Mouse (Mus musculus): ENCODE data around the gene Olfr243. TPM values are rescaled to one million over a fixed set of nuclear protein-coding genes. Genes with fewer than 3 reads are reported as not detected.
"Not testable (repeated sequence)": the region's sequence is repeated elsewhere in the genome, so short reads cannot be mapped to it uniquely, and the experiment has no call there.

Gene Olfr243
- total RNA-seq (2014; fragmentation: Nextera tagmentation) (not detected in 2 replicates), total RNA-seq (2017) (not detected in 2 replicates)

GRCm38 (mm10) chr7:103714371-103714770, at the start of gene Olfr243:
Gene Olfr243, plus strand, starts transcription at chr7:103714671.
- ATAC-seq (replicated peaks; ENCODE audit: poor library complexity, severe bottlenecking), result no peak

- no peak for ATAC-seq (replicated peaks; ENCODE audit: poor library complexity, severe bottlenecking)
Observed at GRCm38 (mm10) chr7:103671091-103671490, 43.4 kb upstream of the Olfr243 start, which contains the start of gene Olfr624. Gene Olfr624, minus strand, starts transcription at chr7:103671191.

- ATAC-seq (replicated peaks; ENCODE audit: poor library complexity, severe bottlenecking), result no peak
Observed at GRCm38 (mm10) chr7:103682420-103682819, 32.1 kb upstream of the Olfr243 start, which contains the start of gene Olfr625-ps1. Gene Olfr625-ps1, plus strand, starts transcription at chr7:103682720.

GRCm38 (mm10) chr7:103699469-103699868, 15.0 kb upstream of the Olfr243 start:
- no peak for ATAC-seq (replicated peaks; ENCODE audit: poor library complexity, severe bottlenecking)

- peak; percentile 68; the same call in 1 of the 2 replicates for ATAC-seq (replicated peaks; ENCODE audit: poor library complexity, severe bottlenecking)
Observed at GRCm38 (mm10) chr7:103712024-103712423, 2.4 kb upstream of the Olfr243 start.

- ATAC-seq (replicated peaks; ENCODE audit: poor library complexity, severe bottlenecking), result not testable (repeated sequence)
Observed at GRCm38 (mm10) chr7:103716398-103716797, 1.9 kb downstream of the Olfr243 start.

- no peak for ATAC-seq (replicated peaks; ENCODE audit: poor library complexity, severe bottlenecking)
Observed at GRCm38 (mm10) chr7:103730074-103730473, 15.6 kb downstream of the Olfr243 start, which contains the start of gene Olfr628. Gene Olfr628, plus strand, starts transcription at chr7:103730374.

GRCm38 (mm10) chr7:103744843-103745242, 30.4 kb downstream of the Olfr243 start, which contains the start of gene Olfr629:
Gene Olfr629, minus strand, starts transcription at chr7:103744943.
- ATAC-seq (replicated peaks; ENCODE audit: poor library complexity, severe bottlenecking), result no peak

GRCm38 (mm10) chr7:103757233-103757632, 42.8 kb downstream of the Olfr243 start, which contains the start of gene Olfr630:
Gene Olfr630, minus strand, starts transcription at chr7:103757333.
- no peak for ATAC-seq (replicated peaks; ENCODE audit: poor library complexity, severe bottlenecking)

GRCm38 (mm10) chr7:103762212-103762611, 47.7 kb downstream of the Olfr243 start:
- not testable (repeated sequence) for ATAC-seq (replicated peaks; ENCODE audit: poor library complexity, severe bottlenecking)

- ATAC-seq (replicated peaks; ENCODE audit: poor library complexity, severe bottlenecking), result not testable (repeated sequence)
Observed at GRCm38 (mm10) chr7:103767687-103768086, 53.2 kb downstream of the Olfr243 start.

Other genes starting within 250 kb of the Olfr243 start
Only the 30 nearest of the 33 such genes appear.
- gene Olfr609, start 216.6 kb upstream of the Olfr243 start, total RNA-seq (2014; fragmentation: Nextera tagmentation), result not detected in 2 replicates
- gene Olfr609, start 216.6 kb upstream of the Olfr243 start, total RNA-seq (2017), result not detected in 2 replicates
- gene Olfr610, start 202.5 kb upstream of the Olfr243 start, total RNA-seq (2014; fragmentation: Nextera tagmentation), result not detected in 2 replicates
- gene Olfr610, start 202.5 kb upstream of the Olfr243 start, total RNA-seq (2017), result not detected in 2 replicates
- gene Olfr611, start 193.8 kb upstream of the Olfr243 start, total RNA-seq (2014; fragmentation: Nextera tagmentation), result not detected in 2 replicates
- not detected in 2 replicates for gene Olfr611, start 193.8 kb upstream of the Olfr243 start, total RNA-seq (2017)
- not detected in 2 replicates for gene Olfr612, start 172.0 kb upstream of the Olfr243 start, total RNA-seq (2014; fragmentation: Nextera tagmentation)
- gene Olfr612, start 172.0 kb upstream of the Olfr243 start, total RNA-seq (2017), result not detected in 2 replicates
- not detected in 2 replicates for gene Olfr613, start 166.6 kb upstream of the Olfr243 start, total RNA-seq (2014; fragmentation: Nextera tagmentation)
- gene Olfr613, start 166.6 kb upstream of the Olfr243 start, total RNA-seq (2017), result not detected in 2 replicates
- gene Olfr615, start 158.6 kb upstream of the Olfr243 start, total RNA-seq (2014; fragmentation: Nextera tagmentation), result not detected in 2 replicates
- not detected in 2 replicates for gene Olfr615, start 158.6 kb upstream of the Olfr243 start, total RNA-seq (2017)
- not detected in 2 replicates for gene Olfr616, start 145.5 kb upstream of the Olfr243 start, total RNA-seq (2014; fragmentation: Nextera tagmentation)
- gene Olfr616, start 145.5 kb upstream of the Olfr243 start, total RNA-seq (2017), result not detected in 2 replicates
- not detected in 2 replicates for gene Olfr617, start 141.6 kb upstream of the Olfr243 start, total RNA-seq (2014; fragmentation: Nextera tagmentation)
- not detected in 2 replicates for gene Olfr617, start 141.6 kb upstream of the Olfr243 start, total RNA-seq (2017)
- gene Olfr618, start 124.6 kb upstream of the Olfr243 start, total RNA-seq (2014; fragmentation: Nextera tagmentation), result not detected in 2 replicates
- not detected in 2 replicates for gene Olfr618, start 124.6 kb upstream of the Olfr243 start, total RNA-seq (2017)
- not detected in 2 replicates for gene Olfr619, start 114.1 kb upstream of the Olfr243 start, total RNA-seq (2014; fragmentation: Nextera tagmentation)
- gene Olfr619, start 114.1 kb upstream of the Olfr243 start, total RNA-seq (2017), result not detected in 2 replicates
- not detected in 2 replicates for gene Olfr620, start 102.1 kb upstream of the Olfr243 start, total RNA-seq (2014; fragmentation: Nextera tagmentation)
- gene Olfr620, start 102.1 kb upstream of the Olfr243 start, total RNA-seq (2017), result not detected in 2 replicates
- gene Olfr622, start 72.0 kb upstream of the Olfr243 start, total RNA-seq (2014; fragmentation: Nextera tagmentation), result not detected in 2 replicates
- not detected in 2 replicates for gene Olfr622, start 72.0 kb upstream of the Olfr243 start, total RNA-seq (2017)
- not detected in 2 replicates for gene Olfr623, start 51.0 kb upstream of the Olfr243 start, total RNA-seq (2014; fragmentation: Nextera tagmentation)
- not detected in 2 replicates for gene Olfr623, start 51.0 kb upstream of the Olfr243 start, total RNA-seq (2017)
- gene Olfr624, start 43.5 kb upstream of the Olfr243 start, total RNA-seq (2014; fragmentation: Nextera tagmentation), result not detected in 2 replicates
- gene Olfr624, start 43.5 kb upstream of the Olfr243 start, total RNA-seq (2017), result not detected in 2 replicates
- gene Olfr625-ps1, start 32.0 kb upstream of the Olfr243 start, total RNA-seq (2014; fragmentation: Nextera tagmentation), result not detected in 2 replicates
- not detected in 2 replicates for gene Olfr625-ps1, start 32.0 kb upstream of the Olfr243 start, total RNA-seq (2017)
- gene Olfr628, start 15.7 kb downstream of the Olfr243 start, total RNA-seq (2014; fragmentation: Nextera tagmentation), result not detected in 2 replicates
- gene Olfr628, start 15.7 kb downstream of the Olfr243 start, total RNA-seq (2017), result not detected in 2 replicates
- not detected in 2 replicates for gene Olfr629, start 30.3 kb downstream of the Olfr243 start, total RNA-seq (2014; fragmentation: Nextera tagmentation)
- not detected in 2 replicates for gene Olfr629, start 30.3 kb downstream of the Olfr243 start, total RNA-seq (2017)
- gene Olfr630, start 42.7 kb downstream of the Olfr243 start, total RNA-seq (2014; fragmentation: Nextera tagmentation), result not detected in 2 replicates
- not detected in 2 replicates for gene Olfr630, start 42.7 kb downstream of the Olfr243 start, total RNA-seq (2017)
- not detected in 2 replicates for gene Olfr69, start 56.9 kb downstream of the Olfr243 start, total RNA-seq (2014; fragmentation: Nextera tagmentation)
- gene Olfr69, start 56.9 kb downstream of the Olfr243 start, total RNA-seq (2017), result not detected in 2 replicates
- gene Olfr68, start 65.0 kb downstream of the Olfr243 start, total RNA-seq (2014; fragmentation: Nextera tagmentation), result not detected in 2 replicates
- not detected in 2 replicates for gene Olfr68, start 65.0 kb downstream of the Olfr243 start, total RNA-seq (2017)
- not detected in 2 replicates for gene Olfr67, start 77.2 kb downstream of the Olfr243 start, total RNA-seq (2014; fragmentation: Nextera tagmentation)
- not detected in 2 replicates for gene Olfr67, start 77.2 kb downstream of the Olfr243 start, total RNA-seq (2017)
- not detected in 2 replicates for gene Hbb-bt, start 99.3 kb downstream of the Olfr243 start, total RNA-seq (2014; fragmentation: Nextera tagmentation)
- gene Hbb-bt, start 99.3 kb downstream of the Olfr243 start, total RNA-seq (2017), result not detected in 2 replicates
- gene Hbb-bs, start 113.4 kb downstream of the Olfr243 start, total RNA-seq (2014; fragmentation: Nextera tagmentation), result not detected in 2 replicates
- 1.6 and 5.2 TPM in 2 replicates for gene Hbb-bs, start 113.4 kb downstream of the Olfr243 start, total RNA-seq (2017)
- gene Hbb-bh2, start 125.8 kb downstream of the Olfr243 start, total RNA-seq (2014; fragmentation: Nextera tagmentation), result not detected in 2 replicates
- not detected in 2 replicates for gene Hbb-bh2, start 125.8 kb downstream of the Olfr243 start, total RNA-seq (2017)
- gene Hbb-bh1, start 128.5 kb downstream of the Olfr243 start, total RNA-seq (2014; fragmentation: Nextera tagmentation), result not detected in 2 replicates
- not detected in 2 replicates for gene Hbb-bh1, start 128.5 kb downstream of the Olfr243 start, total RNA-seq (2017)
- not detected in 2 replicates for gene Hbb-y, start 138.5 kb downstream of the Olfr243 start, total RNA-seq (2014; fragmentation: Nextera tagmentation)
- not detected in 2 replicates for gene Hbb-y, start 138.5 kb downstream of the Olfr243 start, total RNA-seq (2017)
- gene Olfr66, start 171.6 kb downstream of the Olfr243 start, total RNA-seq (2014; fragmentation: Nextera tagmentation), result not detected in 2 replicates
- gene Olfr66, start 171.6 kb downstream of the Olfr243 start, total RNA-seq (2017), result not detected in 2 replicates
- not detected in 2 replicates for gene Olfr64, start 179.8 kb downstream of the Olfr243 start, total RNA-seq (2014; fragmentation: Nextera tagmentation)
- gene Olfr64, start 179.8 kb downstream of the Olfr243 start, total RNA-seq (2017), result not detected in 2 replicates
- not detected in 2 replicates for gene Olfr65, start 188.8 kb downstream of the Olfr243 start, total RNA-seq (2014; fragmentation: Nextera tagmentation)
- gene Olfr65, start 188.8 kb downstream of the Olfr243 start, total RNA-seq (2017), result not detected in 2 replicates
- not detected in 2 replicates for gene Olfr631, start 214.2 kb downstream of the Olfr243 start, total RNA-seq (2014; fragmentation: Nextera tagmentation)
- not detected in 2 replicates for gene Olfr631, start 214.2 kb downstream of the Olfr243 start, total RNA-seq (2017)

All from granulocyte monocyte progenitor cell, adult 5-6 weeks (primary cell).